Mouse (Mus musculus) stomach, embryonic 15.5 days (tissue): ENCODE results near the gene Slc6a16. TPM values are rescaled to one million over a fixed set of nuclear protein-coding genes. Genes with fewer than 3 reads are reported as not detected.
A peak's percentile ranks its signal among the peaks of the same experiment; 100 is the strongest.

Experiments used
- ATAC-seq: fragments of 200-750 bp; cut with Nextera tagmentation; 2 replicates; pipeline ENCODE4 v1.8.0; 2017; ENCODE audit warnings: low read depth, moderate number of reproducible peaks, moderate TSS enrichment; ENCODE audit not compliant: insufficient read depth, low FRiP score
- H3K27ac ChIP-seq: fragments of 300-500 bp; sonication (generic); 2 replicates; pipeline ENCODE4 v1.5.1; 2015; ENCODE audit warnings: mild to moderate bottlenecking, inconsistent platforms
- H3K27me3 ChIP-seq: fragments of 300-500 bp; sonication (generic); replicated peaks from 2 replicates; pipeline ENCODE4 v1.6.1; 2015; ENCODE audit warnings: inconsistent platforms
- H3K36me3 ChIP-seq: fragments of 300-500 bp; sonication (generic); 2 replicates; pipeline ENCODE4 v1.6.1; 2015; ENCODE audit warnings: inconsistent platforms
- H3K4me1 ChIP-seq: fragments of 300-500 bp; sonication (generic); 2 replicates; pipeline ENCODE4 v1.6.1; 2015; ENCODE audit warnings: inconsistent platforms
- H3K4me2 ChIP-seq: fragments of 300-500 bp; sonication (generic); 2 replicates; pipeline ENCODE4 v1.6.1; 2015; ENCODE audit warnings: mild to moderate bottlenecking, inconsistent platforms
- H3K4me3 ChIP-seq: fragments of 300-500 bp; sonication (generic); replicated peaks from 2 replicates; pipeline ENCODE4 v1.5.1; 2015; ENCODE audit warnings: inconsistent platforms
- H3K9ac ChIP-seq: fragments of 300-500 bp; sonication (generic); 2 replicates; pipeline ENCODE4 v1.6.1; 2015; ENCODE audit warnings: inconsistent platforms
- H3K9me3 ChIP-seq: fragments of 300-500 bp; sonication (generic); 2 replicates; pipeline ENCODE4 v1.6.1; 2016; ENCODE audit warnings: inconsistent platforms
- WGBS: fragments of 180-500 bp; shearing (Covaris S2); methylation state at CpG from one replicate; pipeline ENCODE4 v1.1.7; 2015; 5-methylcytosine and 5-hydroxymethylcytosine counted together
- polyA plus RNA-seq: library from polyadenylated mRNA; unstranded; fragments of >200 nt; fragmentation: Nextera tagmentation; extraction: Ambion mirVana; gene quantifications from 2 replicates; pipeline ENCODE4 v1.2.1, GENCODE M21; 2015

The Slc6a16 gene
- polyA plus RNA-seq, 1 experiment from 2014 or later = not detected

DNA sequence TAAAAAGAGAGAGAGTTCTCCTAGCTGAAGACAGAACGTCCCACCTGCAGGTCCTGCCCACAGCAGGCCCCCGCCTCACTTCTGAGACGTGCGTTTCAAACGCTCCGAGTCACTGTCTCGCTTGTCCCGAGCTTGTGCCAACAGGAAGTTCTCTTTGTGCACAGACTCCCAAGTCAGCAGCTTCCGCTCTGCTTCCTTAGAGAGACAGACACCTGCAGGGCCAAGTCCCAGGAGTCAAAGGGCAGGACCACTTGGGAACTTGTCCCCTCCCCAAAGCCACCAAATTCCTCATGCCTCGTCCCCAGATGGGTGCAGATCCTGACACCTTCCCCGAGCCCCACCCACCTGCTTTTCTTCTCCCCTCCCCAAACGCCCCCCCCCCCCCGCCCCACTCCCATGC, 64.0 kb downstream of the Slc6a16 start:
- Histone ChIP-seq H3K27ac (no peak overlapping the region), H3K36me3 (peaks cover 18% of the 10 kb centered on the region), H3K9ac (no peak overlapping the region), H3K27me3 (no peaks in the 10 kb centered on the region), H3K4me3 (peak overlapping the region; percentile 13; the same call in 1 of the 2 replicates), H3K9me3 (no peaks in the 10 kb centered on the region), H3K4me1 (0 out of 2 replicates have a peak, but pooled peaks cover 7% of the 10 kb centered on the region), H3K4me2 (peak overlapping the region; percentile 30)
- WGBS = 30% methylated on average over 11 of the region's 13 CpGs
- no peak for ATAC-seq

DNA sequence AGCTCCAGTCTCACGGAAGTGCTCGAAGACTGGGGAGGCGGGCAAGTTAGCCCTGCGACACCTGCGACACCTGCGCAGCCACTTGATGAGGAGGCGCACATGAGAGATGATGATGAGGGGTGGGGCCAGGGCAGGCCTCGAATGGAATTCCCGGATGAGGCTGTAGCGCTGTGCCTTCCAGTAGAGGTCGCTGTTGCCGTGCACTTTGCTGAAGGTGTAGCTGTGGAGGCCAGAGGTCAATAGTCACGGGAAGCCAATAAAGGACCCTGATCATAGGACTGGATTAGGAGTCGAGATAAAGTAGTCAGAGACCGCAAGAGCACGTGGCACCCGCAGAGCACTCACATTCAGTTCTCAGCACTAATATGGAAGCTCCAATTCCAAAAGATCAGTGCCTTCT, 64.4 kb downstream of the Slc6a16 start:
- ATAC-seq = peak; percentile 42
- H3K4me2 ChIP-seq = peak overlapping the region; percentile 30
- no peak overlapping the region for H3K27ac ChIP-seq
- H3K27me3 ChIP-seq = no peaks in the 10 kb centered on the region
- no peaks in the 10 kb centered on the region for H3K9me3 ChIP-seq
- H3K4me1 ChIP-seq = 0 out of 2 replicates have a peak, but pooled peaks cover 5% of the 10 kb centered on the region
- H3K36me3 ChIP-seq = peaks cover 21% of the 10 kb centered on the region
- WGBS = 15% methylated on average over 16 of the region's 17 CpGs
- H3K9ac ChIP-seq = no peak overlapping the region
- H3K4me3 ChIP-seq = peak overlapping the region; percentile 13; the same call in 1 of the 2 replicates

DNA sequence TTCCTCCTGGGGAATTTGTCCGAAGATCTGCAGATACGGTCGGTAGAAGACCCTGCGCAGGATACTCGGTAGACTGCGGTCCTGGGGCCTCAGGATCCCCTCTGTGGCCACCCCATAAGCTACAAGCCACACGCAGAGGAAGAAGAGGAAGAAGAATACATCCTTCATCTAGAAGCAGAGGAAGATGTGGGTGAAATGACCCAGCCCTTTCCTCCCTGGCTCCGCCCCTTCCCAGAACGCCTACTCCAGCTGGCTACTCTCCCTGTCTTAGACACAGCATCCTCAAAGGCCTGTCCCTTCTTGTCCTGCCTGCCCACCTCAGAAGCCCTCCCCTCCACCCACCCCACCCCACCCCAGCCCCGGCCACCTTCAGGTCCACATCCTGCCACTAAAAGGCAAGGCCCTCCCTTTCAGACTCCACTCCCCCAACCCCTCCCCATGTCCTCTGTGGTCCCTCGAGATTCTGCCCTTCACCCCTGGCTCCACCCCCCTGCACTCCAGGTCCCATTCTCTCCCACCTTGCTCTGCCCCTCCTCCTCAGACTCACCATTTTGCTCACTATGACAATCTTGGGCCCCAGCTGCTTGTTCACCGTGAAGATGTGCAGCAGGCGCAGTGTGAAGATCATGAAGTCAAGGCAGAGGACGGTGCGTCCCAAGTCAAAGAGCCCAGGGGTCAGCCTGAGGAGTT, 67.8 kb downstream of the Slc6a16 start:
- H3K36me3 ChIP-seq = peaks cover 18% of the 10 kb centered on the region
- H3K4me2 ChIP-seq = no peak overlapping the region
- H3K27me3 ChIP-seq = no peaks in the 10 kb centered on the region
- ATAC-seq = no peak
- WGBS = 65% methylated on average over 15 of the region's 15 CpGs
- H3K9ac ChIP-seq = no peak overlapping the region
- no peaks in the 10 kb centered on the region for H3K9me3 ChIP-seq
- H3K27ac ChIP-seq = no peak overlapping the region
- no peak overlapping the region for H3K4me3 ChIP-seq
- H3K4me1 ChIP-seq = peaks cover 6% of the 10 kb centered on the region

DNA sequence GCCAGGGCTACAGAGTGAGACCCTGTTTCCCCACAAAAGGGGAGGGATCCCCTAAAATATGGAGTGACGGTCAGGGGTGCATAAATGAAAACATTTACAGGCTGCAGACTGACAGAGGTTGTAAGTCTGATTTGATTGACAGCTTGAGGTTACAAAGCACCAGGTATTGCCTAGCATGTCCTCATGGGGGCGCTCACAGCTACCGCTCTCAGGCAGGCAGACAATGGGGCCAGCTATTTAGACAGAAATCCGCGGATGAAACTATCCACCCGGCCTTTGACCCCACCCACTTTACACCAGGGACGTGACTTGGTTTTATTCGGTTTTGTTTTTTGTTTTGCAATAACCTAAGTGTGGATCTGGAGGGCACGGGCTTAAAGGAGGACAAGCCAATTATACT, 68.6 kb downstream of the Slc6a16 start:
- Histone ChIP-seq H3K9me3 (no peaks in the 10 kb centered on the region), H3K4me1 (peaks cover 10% of the 10 kb centered on the region), H3K36me3 (peaks cover 13% of the 10 kb centered on the region), H3K4me3 (no peak overlapping the region), H3K9ac (no peak overlapping the region), H3K27me3 (no peaks in the 10 kb centered on the region), H3K27ac (no peak overlapping the region), H3K4me2 (no peak overlapping the region)
- WGBS = 22% methylated on average over 9 of the region's 9 CpGs
- ATAC-seq = no peak

DNA sequence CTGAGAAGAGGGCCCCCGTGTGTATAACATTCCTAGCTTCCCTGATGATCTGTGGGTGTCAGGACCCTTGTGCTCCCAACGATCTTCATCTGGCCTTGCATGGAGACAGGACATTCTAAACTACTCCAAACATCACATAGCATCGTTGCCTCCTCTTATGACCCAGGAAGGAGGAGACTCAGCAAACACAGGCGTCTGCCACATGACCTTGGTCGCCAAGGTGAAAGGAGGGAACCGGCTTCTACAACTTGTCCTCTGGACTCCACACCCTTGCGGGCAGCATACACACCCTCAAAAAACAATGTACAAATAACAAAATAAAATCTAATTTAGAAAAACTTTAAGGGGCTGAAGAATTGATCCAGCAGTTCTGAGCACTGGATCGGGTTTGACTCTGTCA, 71.1 kb downstream of the Slc6a16 start:
- Histone ChIP-seq H3K9me3 (no peaks in the 10 kb centered on the region), H3K4me3 (no peak overlapping the region), H3K4me1 (peaks cover 10% of the 10 kb centered on the region), H3K27me3 (no peaks in the 10 kb centered on the region), H3K9ac (no peak overlapping the region), H3K4me2 (no peak overlapping the region), H3K27ac (no peak overlapping the region), H3K36me3 (peaks cover 15% of the 10 kb centered on the region)
- WGBS = 31% methylated on average over 8 of the region's 8 CpGs
- ATAC-seq = no peak

DNA sequence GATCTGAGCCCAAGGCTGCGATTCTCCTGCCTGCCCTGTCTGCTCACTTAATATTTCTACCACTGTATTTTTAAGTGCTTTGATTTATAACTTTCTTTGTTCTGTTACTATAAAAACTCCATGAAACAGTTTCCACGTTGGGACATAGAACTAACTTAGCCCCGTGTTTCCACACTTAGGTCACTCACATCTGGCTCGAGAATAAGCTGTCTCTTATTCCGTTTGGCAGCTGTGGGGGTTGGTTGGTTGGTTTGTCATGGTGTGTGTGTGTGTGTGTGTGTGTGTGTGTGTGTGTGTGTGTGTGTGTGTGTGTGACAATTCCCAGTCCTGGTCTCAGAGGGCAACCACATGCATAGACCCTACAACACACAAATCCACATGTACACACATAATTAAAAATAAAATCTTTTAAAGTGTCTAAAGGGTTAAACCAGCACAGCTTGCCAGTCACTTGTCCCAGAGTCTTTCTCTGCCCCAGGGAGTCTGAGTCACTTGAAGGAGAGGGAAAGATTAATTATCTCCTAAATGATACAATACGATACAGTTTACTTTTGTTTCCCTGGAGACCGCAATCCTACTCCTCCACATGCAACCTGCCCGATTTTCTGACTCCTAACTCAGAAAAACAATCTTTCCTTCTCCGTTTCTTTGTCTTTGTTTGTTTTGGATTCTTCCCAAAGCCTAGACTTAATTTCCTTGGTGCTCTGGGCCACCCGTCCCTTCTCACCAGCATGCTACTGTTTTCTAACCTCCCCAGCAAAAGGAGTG, 72.0 kb downstream of the Slc6a16 start:
- Histone ChIP-seq H3K9me3 (no peaks in the 10 kb centered on the region), H3K4me1 (peaks cover 10% of the 10 kb centered on the region), H3K9ac (no peak overlapping the region), H3K27ac (peak overlapping the region; percentile 71), H3K27me3 (no peaks in the 10 kb centered on the region), H3K36me3 (peaks cover 20% of the 10 kb centered on the region), H3K4me2 (no peak overlapping the region), H3K4me3 (no peak overlapping the region)
- 17% methylated on average over 10 of the region's 10 CpGs for WGBS
- no peak for ATAC-seq

DNA sequence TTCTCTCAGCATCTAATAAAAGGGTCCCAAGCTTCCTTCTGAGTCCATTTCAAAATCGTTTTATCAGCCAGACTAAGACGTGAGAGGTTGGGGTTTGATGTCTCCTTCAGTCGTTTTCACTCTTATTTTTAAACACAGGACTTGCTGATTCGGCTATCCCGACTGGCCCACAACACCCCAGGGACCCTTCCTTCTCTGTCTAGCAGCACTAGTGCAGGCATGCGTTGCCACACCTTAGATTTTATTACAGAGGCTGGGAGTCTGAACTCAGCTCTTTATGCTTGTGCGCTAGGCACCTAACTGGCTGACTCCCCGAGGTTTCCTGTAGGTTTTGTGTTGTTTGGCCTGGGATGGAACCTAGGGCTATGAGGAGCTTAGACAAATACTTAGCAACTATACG, 72.6 kb downstream of the Slc6a16 start:
- WGBS = 33% methylated on average over 9 of the region's 9 CpGs
- H3K4me1 ChIP-seq = peaks cover 10% of the 10 kb centered on the region
- no peak overlapping the region for H3K4me3 ChIP-seq
- ATAC-seq = no peak
- no peaks in the 10 kb centered on the region for H3K27me3 ChIP-seq
- no peak overlapping the region for H3K4me2 ChIP-seq
- peak overlapping the region; percentile 71 for H3K27ac ChIP-seq
- peaks cover 18% of the 10 kb centered on the region for H3K36me3 ChIP-seq
- H3K9me3 ChIP-seq = no peaks in the 10 kb centered on the region
- H3K9ac ChIP-seq = no peak overlapping the region

DNA sequence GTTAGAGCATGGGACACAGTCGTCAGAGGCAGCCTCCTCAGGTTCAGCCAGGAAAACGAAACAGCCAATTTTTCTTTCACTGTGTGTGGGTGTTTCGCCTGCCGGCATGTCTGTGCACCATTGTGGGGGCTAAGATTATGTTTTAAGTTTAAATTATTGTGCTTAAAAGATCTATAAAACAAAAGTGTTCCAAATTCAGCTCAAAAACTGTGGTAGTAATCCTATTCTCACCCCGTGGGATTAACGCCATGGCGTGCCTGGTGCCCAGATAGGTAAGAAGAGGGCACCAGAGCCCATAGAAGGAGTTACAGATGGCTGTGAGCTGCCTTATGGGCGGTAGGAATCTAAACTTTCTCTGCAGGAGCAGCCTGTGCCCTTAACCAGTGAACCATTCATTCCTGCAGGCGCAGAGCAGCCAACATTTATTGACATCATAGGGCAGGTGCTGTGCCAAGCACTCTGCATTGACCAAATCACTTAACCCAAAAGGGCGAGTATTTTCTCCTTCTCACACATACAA, 74.4 kb downstream of the Slc6a16 start:
- 81% methylated on average over 10 of the region's 10 CpGs for WGBS

DNA sequence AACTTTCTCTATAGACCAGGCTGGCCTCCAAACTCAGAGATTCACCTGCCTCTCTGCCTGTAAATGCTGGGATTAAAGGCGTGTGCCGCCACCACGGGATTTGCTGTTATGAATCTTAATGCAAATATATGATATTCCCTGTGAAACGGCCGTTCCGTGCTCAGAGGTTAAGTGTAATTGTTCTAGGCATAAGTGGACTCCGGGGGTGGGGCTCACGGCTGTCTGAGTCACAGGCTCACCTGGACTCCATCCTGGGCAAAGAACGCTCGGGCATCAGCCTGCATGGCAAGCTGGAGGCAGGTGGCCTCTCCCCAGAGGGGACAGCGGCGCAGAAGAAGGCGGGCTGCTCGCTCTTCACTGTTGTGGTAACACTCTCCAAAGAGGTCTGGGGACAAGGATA, 75.7 kb downstream of the Slc6a16 start:
- Histone ChIP-seq H3K4me1 (peaks cover 10% of the 10 kb centered on the region), H3K27ac (no peak overlapping the region), H3K9ac (no peak overlapping the region), H3K27me3 (no peaks in the 10 kb centered on the region), H3K4me2 (no peak overlapping the region), H3K9me3 (no peaks in the 10 kb centered on the region), H3K4me3 (no peak overlapping the region), H3K36me3 (peaks cover 16% of the 10 kb centered on the region; the same call in 1 of the 2 replicates)
- no peak for ATAC-seq
- 86% methylated on average over 14 of the region's 14 CpGs for WGBS

More for the DNA sequence above, 74.4 kb downstream of the Slc6a16 start:
- no peak for ATAC-seq
- H3K27me3 ChIP-seq = no peaks in the 10 kb centered on the region
- H3K9ac ChIP-seq = no peak overlapping the region
- peaks cover 10% of the 10 kb centered on the region for H3K4me1 ChIP-seq
- no peak overlapping the region for H3K27ac ChIP-seq
- H3K36me3 ChIP-seq = peaks cover 15% of the 10 kb centered on the region
- H3K4me2 ChIP-seq = no peak overlapping the region
- H3K9me3 ChIP-seq = no peaks in the 10 kb centered on the region
- H3K4me3 ChIP-seq = no peak overlapping the region

DNA sequence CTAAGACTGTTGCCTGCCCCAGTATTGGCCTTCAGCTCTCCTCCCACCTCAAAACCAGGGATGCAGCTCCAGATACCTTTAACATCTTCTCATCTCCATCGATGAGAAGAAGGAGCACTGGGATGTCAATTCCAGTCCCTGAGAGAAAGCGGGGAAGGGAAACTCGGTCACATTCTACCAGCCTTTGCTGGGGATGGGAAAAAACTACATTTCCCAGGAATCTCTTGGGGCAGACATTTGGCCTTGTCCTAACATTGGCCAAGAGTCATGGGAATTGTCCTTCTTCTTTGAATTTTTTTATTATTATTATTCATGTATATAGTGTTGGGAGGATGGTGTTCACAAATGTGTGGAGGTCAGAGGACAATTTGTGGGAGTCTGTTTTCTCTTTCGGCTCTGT, 81.4 kb downstream of the Slc6a16 start:
- no peaks in the 10 kb centered on the region for H3K4me1 ChIP-seq

More for the DNA sequence above, 81.4 kb downstream of the Slc6a16 start:
- H3K9ac ChIP-seq = no peak overlapping the region
- WGBS = 89% methylated on average over 4 of the region's 4 CpGs
- ATAC-seq = no peak
- no peak overlapping the region for H3K4me2 ChIP-seq
- H3K36me3 ChIP-seq = peaks cover 41% of the 10 kb centered on the region
- no peaks in the 10 kb centered on the region for H3K9me3 ChIP-seq
- H3K27ac ChIP-seq = no peak overlapping the region
- H3K4me3 ChIP-seq = no peak overlapping the region
- H3K27me3 ChIP-seq = no peaks in the 10 kb centered on the region
